In genomic region chr14:15383133-15383532, GRCm38 (mm10) we compare ENCODE assay signal across 36 mouse cellular contexts. TPM values are rescaled to one million over a fixed set of nuclear protein-coding genes. Genes with fewer than 3 reads are reported as not detected.
"Had no signal": no experiment of that assay in that cellular context is flagged by ENCODE, and none has a peak within 500 bp of the region (broad histone marks: within the 10 kb centered on the region; RNA-seq: fewer than 3 reads in every experiment).

No protein-coding gene starts in this region.

- ATAC-seq: liver, embryonic 12.5 days; liver, postnatal 0 days; lung, postnatal 0 days; midbrain, embryonic 13.5 days; midbrain, embryonic 15.5 days; midbrain, embryonic 16.5 days had no signal

- H3K4me1 ChIP-seq: limb, embryonic 10.5 days; limb, embryonic 12.5 days; limb, embryonic 13.5 days; limb, embryonic 15.5 days; liver, embryonic 12.5 days; liver, embryonic 13.5 days; liver, embryonic 15.5 days; lung, embryonic 15.5 days; megakaryocyte, embryonic 14.5 days; midbrain, embryonic 10.5 days; midbrain, embryonic 12.5 days; midbrain, embryonic 13.5 days; midbrain, embryonic 15.5 days had no signal

- H3K27me3 ChIP-seq: limb, embryonic 12.5 days; limb, embryonic 13.5 days; limb, embryonic 15.5 days; liver, embryonic 12.5 days; liver, embryonic 13.5 days; liver, embryonic 15.5 days; lung, embryonic 15.5 days; megakaryocyte, embryonic 14.5 days; midbrain, embryonic 12.5 days; midbrain, embryonic 13.5 days; midbrain, embryonic 15.5 days had no signal

- H3K27ac ChIP-seq: limb, embryonic 10.5 days; limb, embryonic 12.5 days; limb, embryonic 13.5 days; limb, embryonic 15.5 days; liver, embryonic 12.5 days; liver, embryonic 13.5 days; liver, embryonic 14.5 days; liver, embryonic 15.5 days; lung, embryonic 15.5 days; macrophage; midbrain, embryonic 10.5 days; midbrain, embryonic 12.5 days; midbrain, embryonic 13.5 days; midbrain, embryonic 15.5 days had no signal

- H3K9ac ChIP-seq: limb, embryonic 12.5 days; limb, embryonic 13.5 days; limb, embryonic 15.5 days; liver, embryonic 12.5 days; liver, embryonic 13.5 days; liver, embryonic 14.5 days; liver, embryonic 15.5 days; liver, postnatal 0 days; lung, embryonic 14.5 days; lung, embryonic 15.5 days; midbrain, embryonic 12.5 days; midbrain, embryonic 13.5 days; midbrain, embryonic 15.5 days had no signal

- H3K4me3 ChIP-seq: limb, embryonic 10.5 days; limb, embryonic 12.5 days; limb, embryonic 13.5 days; limb, embryonic 15.5 days; liver, embryonic 12.5 days; liver, embryonic 13.5 days; liver, embryonic 15.5 days; lung, embryonic 15.5 days; megakaryocyte, embryonic 14.5 days; midbrain, embryonic 10.5 days; midbrain, embryonic 12.5 days; midbrain, embryonic 13.5 days; midbrain, embryonic 15.5 days; myocyte had no signal

- DNase-seq: left cerebral cortex, postnatal 4 days; liver; liver, embryonic 13.5 days; liver, postnatal 0 days; lung, adult 18-20 months; lung, adult 2 months; lung, embryonic 14.5 days; lung, postnatal 10 days; lung, postnatal 14 days; lung, postnatal 36 days; lung, postnatal 4 days; midbrain, embryonic 14.5 days had no signal

- H3K9me3 ChIP-seq: limb, embryonic 10.5 days; limb, embryonic 12.5 days; limb, embryonic 13.5 days; limb, embryonic 15.5 days; liver, embryonic 12.5 days; liver, embryonic 13.5 days; liver, embryonic 15.5 days; lung, embryonic 15.5 days; midbrain, embryonic 10.5 days; midbrain, embryonic 12.5 days; midbrain, embryonic 13.5 days; midbrain, embryonic 15.5 days had no signal

- H3K4me2 ChIP-seq: limb, embryonic 12.5 days; limb, embryonic 13.5 days; limb, embryonic 15.5 days; liver, embryonic 11.5 days; liver, embryonic 12.5 days; liver, embryonic 13.5 days; liver, embryonic 15.5 days; lung, embryonic 14.5 days; lung, embryonic 15.5 days; midbrain, embryonic 11.5 days; midbrain, embryonic 12.5 days; midbrain, embryonic 13.5 days; midbrain, embryonic 15.5 days had no signal

- H3K36me3 ChIP-seq: limb, embryonic 10.5 days; limb, embryonic 12.5 days; limb, embryonic 13.5 days; limb, embryonic 15.5 days; liver, embryonic 12.5 days; liver, embryonic 13.5 days; liver, embryonic 15.5 days; lung, embryonic 15.5 days; midbrain, embryonic 10.5 days; midbrain, embryonic 12.5 days; midbrain, embryonic 13.5 days; midbrain, embryonic 15.5 days had no signal

RNA-seq across cellular contexts. Expression of gene Lrrc3b, which starts 55.7 kb away (rescaled TPM):
- total RNA-seq: liver, adult 2 months; megakaryocyte progenitor cell, adult 5-6 weeks; megakaryocyte, adult 5-6 weeks; megakaryocyte-erythroid progenitor cell, adult 5-6 weeks; monocyte, adult 5-6 weeks had no signal
- polyA plus RNA-seq: liver, postnatal 0 days; macrophage; myocyte had no signal
